Mouse (Mus musculus): ENCODE measurements around the gene Id1.

Id1 gene

DNA sequence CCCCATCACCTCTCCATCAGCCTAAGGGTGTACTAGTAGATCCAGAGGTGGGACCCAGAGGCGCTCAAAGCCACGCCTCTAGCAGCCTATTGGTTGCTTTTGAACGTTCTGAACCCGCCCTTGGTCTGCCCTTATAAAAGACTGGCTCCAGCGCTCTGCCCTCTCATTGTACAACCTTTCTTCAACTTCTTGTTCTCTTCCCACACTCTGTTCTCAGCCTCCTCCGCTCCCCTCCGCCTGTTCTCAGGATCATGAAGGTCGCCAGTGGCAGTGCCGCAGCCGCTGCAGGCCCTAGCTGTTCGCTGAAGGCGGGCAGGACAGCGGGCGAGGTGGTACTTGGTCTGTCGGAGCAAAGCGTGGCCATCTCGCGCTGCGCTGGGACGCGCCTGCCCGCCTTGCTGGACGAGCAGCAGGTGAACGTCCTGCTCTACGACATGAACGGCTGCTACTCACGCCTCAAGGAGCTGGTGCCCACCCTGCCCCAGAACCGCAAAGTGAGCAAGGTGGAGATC lies at the start of gene Id1:
TSS of gene Id1 (plus strand) at position 162 of the 512 bp plus-strand sequence.
- peak; percentile 56 for DNase-seq (ENCODE audit: low spot score)

- DNase-seq (ENCODE audit: low spot score), result no peak
These were observed 49.7 kb upstream of the Id1 start for GRCm38 (mm10) chr2:152686399-152686798.

GRCm38 (mm10) chr2:152686806-152687267 lies 49.2 kb upstream of the Id1 start, which contains the start of gene Mcts2:
Mcts2 (plus strand) TSS chr2:152687035.
- DNase-seq (ENCODE audit: low spot score), result no peak

- no peak for DNase-seq (ENCODE audit: low spot score)
These were observed 44.4 kb upstream of the Id1 start for GRCm38 (mm10) chr2:152691564-152692217.

GRCm38 (mm10) chr2:152693233-152693632 lies 42.8 kb upstream of the Id1 start:
- peak; percentile 59 for DNase-seq (ENCODE audit: low spot score)

- DNase-seq (ENCODE audit: low spot score), result no peak
These were observed 42.3 kb upstream of the Id1 start for GRCm38 (mm10) chr2:152693735-152694134.

DNA sequence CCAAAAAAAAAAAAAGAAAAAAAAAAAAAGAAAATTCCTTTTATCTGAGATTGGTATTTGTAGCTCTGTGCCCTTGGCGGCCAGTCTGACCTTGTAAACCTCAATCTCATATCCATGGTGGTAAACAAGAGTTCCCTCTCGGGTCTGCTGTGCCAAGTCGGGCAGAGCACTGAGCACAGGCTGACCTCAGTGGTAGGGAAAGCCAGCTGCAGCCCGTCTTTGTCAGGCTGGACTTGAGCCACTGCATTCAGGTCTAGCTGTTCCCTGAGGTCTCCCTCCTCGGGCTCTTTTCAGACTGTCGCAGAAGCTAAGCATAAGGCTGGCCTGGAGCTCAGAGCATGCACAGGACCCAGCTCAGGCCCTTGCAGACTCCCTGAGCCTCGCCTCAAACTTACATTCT lies 41.3 kb upstream of the Id1 start:
- no peak for DNase-seq (ENCODE audit: low spot score)

DNA sequence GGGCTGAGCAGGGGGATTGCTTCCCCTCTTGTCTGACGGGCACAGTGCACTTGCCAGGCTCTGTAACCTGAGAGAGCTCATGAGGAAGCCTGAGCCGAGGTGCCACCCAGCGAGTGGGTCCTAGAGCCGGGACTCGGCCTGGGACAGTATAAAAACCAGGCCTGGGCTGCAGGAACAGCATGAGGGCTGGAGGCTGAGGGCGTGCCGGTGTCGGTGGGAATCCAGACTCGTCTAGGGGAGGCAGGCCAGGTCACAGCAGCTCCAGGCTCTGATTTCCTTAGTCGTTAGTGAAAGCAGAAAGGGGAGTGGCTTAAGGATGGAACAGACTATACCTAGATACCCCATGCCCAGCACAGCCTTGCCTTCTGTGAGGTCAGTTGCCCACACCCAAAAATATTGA lies 40.0 kb upstream of the Id1 start:
- no peak for DNase-seq (ENCODE audit: low spot score)

- DNase-seq (ENCODE audit: low spot score), result peak; percentile 86
These were observed 39.4 kb upstream of the Id1 start for GRCm38 (mm10) chr2:152696476-152697164.

DNA sequence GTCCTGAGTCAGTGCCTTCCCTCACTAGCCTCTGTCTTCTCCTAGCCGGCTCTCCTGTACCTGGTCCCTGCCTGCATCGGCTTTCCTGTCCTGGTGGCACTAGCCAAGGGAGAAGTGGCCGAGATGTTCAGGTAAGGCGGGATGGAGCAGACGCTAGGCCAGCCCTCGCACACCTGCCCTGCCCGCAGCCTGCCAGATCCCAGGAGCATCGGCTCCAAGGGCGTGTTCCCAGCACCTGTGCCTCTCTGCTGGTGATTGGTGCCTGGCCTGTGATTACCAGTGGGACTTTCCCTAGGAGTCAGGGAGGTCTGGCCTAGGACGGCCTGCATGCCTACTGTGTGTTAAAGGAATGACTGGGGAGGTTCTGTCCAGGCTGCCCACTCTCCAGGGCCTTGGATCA lies 35.9 kb upstream of the Id1 start:
- DNase-seq (ENCODE audit: low spot score), result no peak

- DNase-seq (ENCODE audit: low spot score), result no peak
These were observed 35.3 kb upstream of the Id1 start for GRCm38 (mm10) chr2:152700725-152701124.

- no peak for DNase-seq (ENCODE audit: low spot score)
These were observed 32.3 kb upstream of the Id1 start for GRCm38 (mm10) chr2:152703596-152704255.

DNA sequence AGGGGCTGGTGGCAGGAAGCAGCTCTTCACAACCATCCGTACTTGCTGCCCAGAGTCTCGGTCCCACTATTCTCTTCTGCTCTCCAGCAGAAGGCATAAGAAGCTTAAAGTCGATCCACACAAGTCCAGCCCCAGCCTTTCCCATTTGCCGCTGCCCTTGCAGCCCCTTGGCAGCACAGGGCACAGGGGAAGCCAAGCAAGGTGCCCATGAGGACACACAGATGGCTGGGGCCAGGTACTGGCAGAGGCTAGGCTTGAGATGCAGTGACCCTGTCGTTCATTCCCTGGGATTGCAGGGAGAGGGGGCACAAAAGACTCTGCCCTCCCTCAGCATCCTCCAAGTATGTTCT lies 31.8 kb upstream of the Id1 start:
- no peak for DNase-seq (ENCODE audit: low spot score)

- DNase-seq (ENCODE audit: low spot score), result no peak
These were observed 31.2 kb upstream of the Id1 start for GRCm38 (mm10) chr2:152704811-152705370.

DNA sequence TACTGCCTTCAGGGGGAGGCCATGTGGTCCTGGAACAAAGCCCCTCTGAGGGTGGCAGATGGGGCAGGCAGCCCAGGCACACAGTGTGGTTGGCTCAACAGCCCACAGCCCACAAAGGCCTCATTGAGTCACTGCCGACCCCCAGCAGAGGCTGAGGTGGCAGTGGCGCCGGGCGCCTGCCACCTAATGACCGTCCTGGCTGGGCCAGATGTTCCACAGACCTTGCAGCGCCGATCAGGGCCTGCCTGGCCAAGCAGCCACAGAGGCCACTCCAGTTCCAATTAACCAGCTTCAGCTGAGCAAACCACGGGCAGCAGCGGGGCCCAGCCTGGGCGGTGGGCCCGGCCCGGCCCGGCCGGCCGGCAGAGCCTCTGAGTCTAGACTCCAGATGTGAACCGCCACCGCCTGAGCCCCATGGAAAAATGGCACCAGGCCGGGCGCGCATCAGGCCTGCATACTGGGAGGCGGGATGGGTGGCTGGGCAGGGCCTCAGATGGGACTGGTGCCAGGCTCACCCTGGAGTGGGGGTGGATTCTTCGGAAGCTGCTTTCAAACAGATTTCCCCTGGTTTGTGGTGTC lies 30.0 kb upstream of the Id1 start:
- DNase-seq (ENCODE audit: low spot score), result no peak

DNA sequence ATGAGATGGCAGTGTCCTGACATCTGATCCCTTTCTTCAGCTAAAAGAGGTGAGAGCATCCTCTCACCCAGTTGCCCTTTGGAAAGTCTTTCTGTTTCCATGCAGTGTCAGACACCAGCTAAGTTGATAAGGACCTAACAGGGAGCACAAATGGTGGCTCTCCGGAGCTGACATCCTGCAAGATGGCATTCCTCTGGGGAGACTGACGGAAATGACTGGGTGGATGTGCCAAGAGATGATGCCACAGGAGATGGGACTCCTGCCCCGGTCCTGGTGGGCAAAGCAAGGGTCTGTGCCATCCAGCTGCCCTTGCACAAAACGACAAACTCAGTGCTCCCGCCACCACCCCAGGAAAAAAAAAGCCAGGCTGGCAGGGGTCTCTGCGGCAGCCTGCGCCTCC lies 28.9 kb upstream of the Id1 start:
- DNase-seq (ENCODE audit: low spot score), result no peak

GRCm38 (mm10) chr2:152707627-152708026 lies 28.4 kb upstream of the Id1 start:
- no peak for DNase-seq (ENCODE audit: low spot score)

- DNase-seq (ENCODE audit: low spot score), result no peak
These were observed 27.0 kb upstream of the Id1 start for GRCm38 (mm10) chr2:152709066-152709465.

DNA sequence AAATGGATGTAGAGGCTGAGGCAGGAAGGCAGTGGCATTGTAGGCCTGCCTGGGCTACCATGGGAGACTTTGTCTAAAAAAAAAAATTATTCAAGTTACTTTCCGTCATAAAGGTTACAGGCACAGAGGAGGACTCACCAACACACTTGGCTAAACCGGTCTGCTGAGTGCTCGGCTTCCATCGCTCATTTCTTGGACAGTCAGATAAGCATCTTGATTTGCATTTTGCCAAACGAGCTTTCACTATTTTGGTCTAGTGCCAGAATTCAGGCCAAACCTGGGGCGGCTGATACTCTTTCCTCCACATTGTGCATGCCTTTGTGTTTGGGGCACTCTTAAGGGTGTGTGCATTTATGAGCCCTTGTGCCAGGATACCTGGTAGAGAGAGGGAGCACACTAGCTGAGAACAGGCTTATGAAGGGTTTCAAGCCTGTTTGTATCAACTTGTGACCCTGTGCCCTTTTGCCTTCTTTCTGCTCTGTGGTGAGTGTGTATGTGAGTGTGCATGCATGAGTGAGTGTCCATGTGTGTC lies 19.7 kb upstream of the Id1 start:
- DNase-seq (ENCODE audit: low spot score), result no peak

DNA sequence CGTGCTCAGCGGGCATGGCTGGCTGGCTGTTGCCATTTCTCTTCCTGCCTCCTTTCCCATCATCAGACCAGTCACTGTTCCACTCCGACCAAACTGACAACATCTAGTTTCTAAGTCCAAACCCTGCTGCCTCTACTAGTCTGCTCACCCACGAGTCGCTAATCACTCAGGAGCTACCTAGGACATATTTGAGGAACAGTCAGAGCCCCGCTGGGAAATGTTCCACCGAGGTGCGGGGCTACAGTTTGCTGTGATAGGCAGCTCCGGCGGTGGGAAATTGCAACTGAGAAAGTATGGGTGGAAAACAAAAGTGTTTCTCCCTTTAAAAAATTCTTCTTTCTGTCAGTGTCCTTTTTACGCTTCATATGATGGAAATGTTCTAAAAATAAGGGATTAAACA lies 18.4 kb upstream of the Id1 start:
- no peak for DNase-seq (ENCODE audit: low spot score)

- DNase-seq (ENCODE audit: low spot score), result no peak
These were observed 18.0 kb upstream of the Id1 start for GRCm38 (mm10) chr2:152718076-152718475.
